Mouse (Mus musculus) hindbrain, embryonic 14.5 days (tissue): Measurements from ENCODE around the gene Rftn1. TPM values are rescaled to one million over a fixed set of nuclear protein-coding genes. Genes with fewer than 3 reads are reported as not detected.

ENCODE experiments used
- ATAC-seq: fragments of 200-750 bp; cut with Nextera tagmentation; 2 replicates; pipeline ENCODE4 v1.8.0; 2017; ENCODE audit warnings: moderate number of reproducible peaks, mild to moderate bottlenecking, moderate TSS enrichment, moderate library complexity; ENCODE audit not compliant: low FRiP score
- DNase-seq: peaks from one replicate; pipeline ENCODE4 v3.0.0-alpha.2; 2015; ENCODE audit warnings: low spot score
- H3K27ac ChIP-seq: fragments of 300-500 bp; sonication (generic); 2 replicates; pipeline ENCODE4 v1.5.1; 2014; ENCODE audit warnings: mild to moderate bottlenecking, moderate library complexity
- H3K27me3 ChIP-seq: fragments of 300-500 bp; sonication (generic); 2 replicates; pipeline ENCODE4 v1.6.1; 2014; ENCODE audit warnings: mild to moderate bottlenecking, low read length, mixed read lengths; ENCODE audit not compliant: control insufficient read depth, insufficient read depth
- H3K36me3 ChIP-seq: fragments of 300-500 bp; sonication (generic); replicated peaks from 2 replicates; pipeline ENCODE4 v1.6.1; 2014; ENCODE audit not compliant: control insufficient read depth, insufficient read depth
- H3K4me1 ChIP-seq: fragments of 300-500 bp; sonication (generic); replicated peaks from 2 replicates; pipeline ENCODE4 v1.6.1; 2014; ENCODE audit warnings: antibody characterized with exemption, low read length, mixed read lengths; ENCODE audit not compliant: control insufficient read depth, insufficient read depth
- H3K4me2 ChIP-seq: fragments of 300-500 bp; sonication (generic); replicated peaks from 2 replicates; pipeline ENCODE4 v1.6.1; 2014; ENCODE audit warnings: mild to moderate bottlenecking, moderate library complexity
- H3K4me3 ChIP-seq: fragments of 300-500 bp; sonication (generic); replicated peaks from 2 replicates; pipeline ENCODE4 v1.5.1; 2014; ENCODE audit warnings: mild to moderate bottlenecking, low read length
- H3K9ac ChIP-seq: fragments of 300-500 bp; sonication (generic); 2 replicates; pipeline ENCODE4 v1.6.1; 2014
- H3K9me3 ChIP-seq: fragments of 300-500 bp; sonication (generic); 2 replicates; pipeline ENCODE4 v1.6.1; 2016; ENCODE audit warnings: low read length; ENCODE audit not compliant: control insufficient read depth
- WGBS: fragments of 180-500 bp; shearing (Covaris S2); extraction: QIAGEN DNeasy Blood & Tissue Kit; methylation state at CpG from one replicate; pipeline ENCODE4 v1.1.7; 2014; 5-methylcytosine and 5-hydroxymethylcytosine counted together
- polyA plus RNA-seq: library from polyadenylated mRNA; unstranded; fragments of >200 nt; fragmentation: Nextera tagmentation; extraction: Ambion mirVana; gene quantifications from 2 replicates; pipeline ENCODE4 v1.2.1, GENCODE M21; 2014

Rftn1 gene
- polyA plus RNA-seq = 21.0 and 23.0 TPM in 2 replicates

- no peak within 1 kb of the TSS for H3K27ac ChIP-seq
- H3K27me3 ChIP-seq = peaks cover 21% of the 10 kb centered on the region
- ATAC-seq (peak; percentile 44; the same call in 1 of the 2 replicates), DNase-seq (no peak)
- H3K4me1 ChIP-seq = peaks cover 22% of the 10 kb centered on the region
- 1% methylated on average over 67 of the region's 79 CpGs for WGBS
- H3K4me2 ChIP-seq = peak within 1 kb of the TSS; percentile 100
- H3K36me3 ChIP-seq = no peaks in the 10 kb centered on the region
- no peaks in the 10 kb centered on the region for H3K9me3 ChIP-seq
- H3K9ac ChIP-seq = peak within 1 kb of the TSS; percentile 71
- H3K4me3 ChIP-seq = peak within 1 kb of the TSS; percentile 73
Observed at GRCm38 (mm10) chr17:50190131-50191015, at the start of gene Rftn1. TSS of gene Rftn1 (minus strand) at chr17:50190674.

GRCm38 (mm10) chr17:50237818-50238610 is 47.5 kb upstream of the Rftn1 start:
- Histone ChIP-seq H3K9me3 (no peaks in the 10 kb centered on the region), H3K4me2 (no peak overlapping the region), H3K9ac (no peak overlapping the region), H3K36me3 (no peaks in the 10 kb centered on the region), H3K4me3 (no peak overlapping the region), H3K4me1 (peaks cover 12% of the 10 kb centered on the region), H3K27me3 (no peaks in the 10 kb centered on the region), H3K27ac (no peak overlapping the region)
- DNase-seq = no peak
- 69% methylated on average over 11 of the region's 11 CpGs for WGBS
- no peak for ATAC-seq

- H3K4me3 ChIP-seq = no peak overlapping the region
- peak overlapping the region; percentile 49; the same call in 1 of the 2 replicates for H3K9ac ChIP-seq
- H3K4me2 ChIP-seq = peak overlapping the region; percentile 17
- H3K4me1 ChIP-seq = peaks cover 12% of the 10 kb centered on the region
- H3K27me3 ChIP-seq = no peaks in the 10 kb centered on the region
- 7% methylated on average over 8 of the region's 8 CpGs for WGBS
- H3K27ac ChIP-seq = peak overlapping the region; percentile 93
- DNase-seq (peak; percentile 90), ATAC-seq (peak; percentile 85)
- H3K36me3 ChIP-seq = no peaks in the 10 kb centered on the region
- no peaks in the 10 kb centered on the region for H3K9me3 ChIP-seq
Observed at GRCm38 (mm10) chr17:50237436-50237709, 46.9 kb upstream of the Rftn1 start.

- H3K4me2 ChIP-seq = peak overlapping the region; percentile 17
- peak overlapping the region; percentile 49 for H3K9ac ChIP-seq
- ATAC-seq = peak; percentile 79
- no peak overlapping the region for H3K4me3 ChIP-seq
- H3K27me3 ChIP-seq = no peaks in the 10 kb centered on the region
- H3K36me3 ChIP-seq = no peaks in the 10 kb centered on the region
- peak overlapping the region; percentile 93 for H3K27ac ChIP-seq
- DNase-seq = no peak
- no peaks in the 10 kb centered on the region for H3K9me3 ChIP-seq
- H3K4me1 ChIP-seq = peaks cover 12% of the 10 kb centered on the region
- WGBS = 11% methylated on average over 9 of the region's 9 CpGs
Observed at GRCm38 (mm10) chr17:50236702-50237435, 46.4 kb upstream of the Rftn1 start.

GRCm38 (mm10) chr17:50235943-50236701 is 45.6 kb upstream of the Rftn1 start:
- DNase-seq (peak; percentile 48), ATAC-seq (peak; percentile 52)
- Histone ChIP-seq H3K27me3 (no peaks in the 10 kb centered on the region), H3K4me3 (no peak overlapping the region), H3K9ac (no peak overlapping the region), H3K4me1 (peaks cover 12% of the 10 kb centered on the region), H3K27ac (peak overlapping the region; percentile 93), H3K36me3 (no peaks in the 10 kb centered on the region), H3K9me3 (no peaks in the 10 kb centered on the region), H3K4me2 (no peak overlapping the region)
- 32% methylated on average over 13 of the region's 13 CpGs for WGBS

GRCm38 (mm10) chr17:50233956-50234355 is 43.5 kb upstream of the Rftn1 start:
- Histone ChIP-seq H3K4me2 (no peak overlapping the region), H3K9me3 (no peaks in the 10 kb centered on the region), H3K4me3 (no peak overlapping the region), H3K27ac (no peak overlapping the region), H3K9ac (no peak overlapping the region), H3K4me1 (peaks cover 12% of the 10 kb centered on the region), H3K36me3 (no peaks in the 10 kb centered on the region), H3K27me3 (no peaks in the 10 kb centered on the region)
- DNase-seq = no peak
- ATAC-seq = no peak
- 87% methylated on average over 5 of the region's 5 CpGs for WGBS

- H3K4me3 ChIP-seq = no peak overlapping the region
- ATAC-seq (no peak), DNase-seq (no peak)
- no peak overlapping the region for H3K9ac ChIP-seq
- no peak overlapping the region for H3K4me2 ChIP-seq
- H3K27me3 ChIP-seq = no peaks in the 10 kb centered on the region
- no peaks in the 10 kb centered on the region for H3K9me3 ChIP-seq
- WGBS = 90% methylated on average over 11 of the region's 11 CpGs
- H3K36me3 ChIP-seq = no peaks in the 10 kb centered on the region
- peaks cover 12% of the 10 kb centered on the region for H3K4me1 ChIP-seq
- H3K27ac ChIP-seq = no peak overlapping the region
Observed at GRCm38 (mm10) chr17:50232821-50233220, 42.3 kb upstream of the Rftn1 start.

GRCm38 (mm10) chr17:50231206-50231605 is 40.7 kb upstream of the Rftn1 start:
- H3K27me3 ChIP-seq = no peaks in the 10 kb centered on the region
- no peak overlapping the region for H3K4me2 ChIP-seq
- H3K4me1 ChIP-seq = peaks cover 2% of the 10 kb centered on the region; the same call in 1 of the 2 replicates
- no peak overlapping the region for H3K9ac ChIP-seq
- H3K36me3 ChIP-seq = no peaks in the 10 kb centered on the region
- H3K4me3 ChIP-seq = no peak overlapping the region
- no peaks in the 10 kb centered on the region for H3K9me3 ChIP-seq
- H3K27ac ChIP-seq = no peak overlapping the region
- DNase-seq = no peak
- ATAC-seq = no peak
- WGBS = 75% methylated on average over 8 of the region's 8 CpGs
